Mouse (Mus musculus): ENCODE data around the gene Gm10644.

- TF ChIP-seq POLR2A (IDR thresholded peaks at IDR 0.05; ENCODE audit: borderline replicate concordance, insufficient read depth, low read length): no peak
- no peak for TF ChIP-seq CTCF (IDR thresholded peaks at IDR 0.05; ENCODE audit: borderline replicate concordance, insufficient read depth, low read depth, low read length)
Observed at GRCm38 (mm10) chr8:83916015-83916414, 39.0 kb downstream of the Gm10644 start.
